Mouse (Mus musculus): ENCODE data around the gene Pax1. TPM values are rescaled to one million over a fixed set of nuclear protein-coding genes. Genes with fewer than 3 reads are reported as not detected.

The Pax1 gene
- total RNA-seq (2021) = under 1 TPM; 0.16 to 0.38 TPM
- long read RNA-seq, experiment 1, partial matches to known transcripts = 1 of 2 reads
- long read RNA-seq, experiment 1, other reads (novel, unspliced or antisense) = 0 of 2 reads
- long read RNA-seq, experiment 2, partial matches to known transcripts = 0 of 1 reads
- long read RNA-seq, experiment 2, other reads (novel, unspliced or antisense) = 0 of 1 reads

GRCm38 (mm10) chr2:147361581-147361980, at the start of gene Pax1:
TSS of gene Pax1 (plus strand) at chr2:147361925.
- DNase-seq = no peak

- DNase-seq = peak; percentile 9
Measured at GRCm38 (mm10) chr2:147321036-147321435, 40.7 kb upstream of the Pax1 start.

GRCm38 (mm10) chr2:147325178-147325577, 36.5 kb upstream of the Pax1 start:
- no peak for DNase-seq

- no peak for DNase-seq
Measured at GRCm38 (mm10) chr2:147332731-147333130, 29.0 kb upstream of the Pax1 start.

- no peak for DNase-seq
Measured at GRCm38 (mm10) chr2:147338729-147339128, 23.0 kb upstream of the Pax1 start.

- DNase-seq = no peak
Measured at GRCm38 (mm10) chr2:147339796-147340195, 21.9 kb upstream of the Pax1 start.

GRCm38 (mm10) chr2:147342198-147342597, 19.5 kb upstream of the Pax1 start:
- no peak for DNase-seq

- no peak for DNase-seq
Measured at GRCm38 (mm10) chr2:147359716-147360115, 2.0 kb upstream of the Pax1 start.

GRCm38 (mm10) chr2:147360401-147360800, 1.3 kb upstream of the Pax1 start:
- DNase-seq = no peak

GRCm38 (mm10) chr2:147360856-147361255, 869 bp upstream of the Pax1 start:
- no peak for DNase-seq

- DNase-seq = peak; percentile 66
Measured at GRCm38 (mm10) chr2:147362316-147362715, 591 bp downstream of the Pax1 start.

GRCm38 (mm10) chr2:147363401-147364130, 1.8 kb downstream of the Pax1 start:
- no peak for DNase-seq

GRCm38 (mm10) chr2:147364198-147364597, 2.5 kb downstream of the Pax1 start:
- no peak for DNase-seq

GRCm38 (mm10) chr2:147364982-147365907, 3.5 kb downstream of the Pax1 start:
- peak; percentile 18 for DNase-seq

- no peak for DNase-seq
Measured at GRCm38 (mm10) chr2:147365908-147366630, 4.3 kb downstream of the Pax1 start.

GRCm38 (mm10) chr2:147367246-147367820, 5.6 kb downstream of the Pax1 start:
- DNase-seq = no peak

GRCm38 (mm10) chr2:147367911-147368591, 6.3 kb downstream of the Pax1 start:
- no peak for DNase-seq

GRCm38 (mm10) chr2:147369561-147369960, 7.8 kb downstream of the Pax1 start:
- DNase-seq = no peak

- DNase-seq = no peak
Measured at GRCm38 (mm10) chr2:147370091-147370490, 8.4 kb downstream of the Pax1 start.

GRCm38 (mm10) chr2:147371289-147371688, 9.6 kb downstream of the Pax1 start:
- DNase-seq = no peak

GRCm38 (mm10) chr2:147371840-147372239, 10.1 kb downstream of the Pax1 start:
- DNase-seq = no peak

Data from gastrocnemius, postnatal 10 days (tissue).